Mouse (Mus musculus): ENCODE results near the gene Eya4.

The Eya4 gene

DNA sequence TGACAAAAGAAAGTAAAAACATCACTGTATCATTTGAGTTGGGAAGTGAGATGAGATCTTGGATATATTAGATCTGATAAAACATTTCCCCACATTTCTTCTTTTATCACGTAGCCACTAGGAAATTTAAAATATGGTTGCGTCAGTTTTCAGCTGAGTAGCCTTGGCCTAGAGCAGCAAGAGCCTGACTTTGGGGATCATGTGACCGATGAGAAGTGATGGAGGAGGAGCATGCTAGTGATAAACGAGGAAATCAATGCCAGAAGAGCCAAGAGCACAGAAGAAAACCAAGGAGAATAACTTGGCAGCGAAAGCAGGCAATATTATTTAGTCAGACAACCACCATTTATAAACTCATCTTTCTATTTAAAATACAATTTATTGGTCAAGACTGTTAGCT lies 119.7 kb downstream of the Eya4 start:
- DNase-seq: no peak

DNA sequence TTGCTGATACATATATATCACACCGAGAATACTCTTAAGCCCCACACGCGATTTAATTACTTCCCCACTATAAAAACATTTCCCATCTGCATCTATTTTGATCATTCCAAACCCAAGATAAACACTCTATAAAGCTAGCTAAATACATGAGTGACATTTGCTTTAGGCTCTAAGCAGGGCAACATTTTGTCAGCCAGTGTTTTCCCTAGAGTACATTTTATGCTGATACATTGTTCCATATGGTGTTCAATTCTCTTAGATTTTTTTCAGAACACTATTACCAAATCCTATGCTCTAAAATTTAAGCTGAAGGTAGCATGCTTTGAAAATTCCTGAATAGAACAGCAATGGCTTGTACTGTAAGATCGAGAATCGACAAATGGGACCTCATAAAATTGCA lies 127.2 kb downstream of the Eya4 start:
- DNase-seq: no peak

DNA sequence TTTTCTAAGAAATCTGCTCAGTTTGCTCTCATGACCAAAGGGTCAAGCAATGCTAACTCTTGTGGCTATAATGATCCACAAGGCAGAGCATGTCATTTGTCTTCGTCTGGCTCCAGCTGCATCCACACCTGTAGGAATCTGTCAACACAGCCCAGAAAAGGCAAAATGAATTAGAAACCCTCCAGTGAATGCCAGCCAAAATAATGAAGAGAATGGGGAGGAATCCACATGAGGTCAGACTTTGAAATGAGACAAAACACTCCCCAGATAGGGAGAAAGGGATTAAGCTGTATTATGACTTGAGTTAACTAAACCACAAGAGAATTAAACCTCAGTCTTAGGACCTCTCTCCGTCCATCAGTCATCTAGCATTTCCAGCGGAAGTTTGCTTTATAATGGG lies 130.2 kb downstream of the Eya4 start:
- DNase-seq: no peak

DNA sequence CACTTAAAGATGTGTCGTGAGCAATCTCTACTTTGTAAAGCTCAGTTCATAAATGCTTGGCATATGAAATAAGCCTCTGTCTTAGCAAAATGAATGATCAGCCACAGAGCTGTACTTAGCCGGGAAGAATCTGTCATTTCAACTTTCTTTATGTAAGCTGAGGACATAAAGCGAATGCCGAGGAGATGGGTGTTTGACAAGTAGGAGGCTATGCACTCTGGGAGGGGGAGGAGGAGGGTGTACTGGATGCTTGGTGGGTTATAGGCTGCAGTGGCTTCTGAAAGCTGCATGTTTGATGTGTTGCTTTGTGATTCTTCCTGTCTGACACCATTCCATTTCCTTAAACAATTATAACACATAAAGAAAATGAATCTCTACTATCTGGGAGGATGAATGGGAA lies 133.8 kb downstream of the Eya4 start:
- DNase-seq: no peak

DNA sequence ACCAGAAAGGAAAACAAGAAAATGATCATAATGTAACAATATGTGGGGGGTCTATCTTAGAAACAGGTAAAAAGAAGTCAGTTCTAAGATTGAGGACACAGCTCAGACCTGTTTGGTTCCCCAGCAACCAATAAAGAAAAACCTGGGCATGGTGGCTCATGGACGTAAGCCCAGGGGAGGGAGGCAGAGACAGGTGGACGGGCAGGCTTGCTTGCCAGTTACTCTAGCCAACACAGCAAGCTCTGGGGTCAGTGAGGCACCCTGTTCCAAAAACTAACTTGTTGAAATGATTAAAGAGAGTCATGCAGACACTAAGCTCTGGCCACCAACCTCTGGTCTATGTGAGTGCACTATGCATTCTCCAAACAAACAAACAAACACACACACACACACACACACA lies 139.2 kb downstream of the Eya4 start:
- DNase-seq: no peak

DNA sequence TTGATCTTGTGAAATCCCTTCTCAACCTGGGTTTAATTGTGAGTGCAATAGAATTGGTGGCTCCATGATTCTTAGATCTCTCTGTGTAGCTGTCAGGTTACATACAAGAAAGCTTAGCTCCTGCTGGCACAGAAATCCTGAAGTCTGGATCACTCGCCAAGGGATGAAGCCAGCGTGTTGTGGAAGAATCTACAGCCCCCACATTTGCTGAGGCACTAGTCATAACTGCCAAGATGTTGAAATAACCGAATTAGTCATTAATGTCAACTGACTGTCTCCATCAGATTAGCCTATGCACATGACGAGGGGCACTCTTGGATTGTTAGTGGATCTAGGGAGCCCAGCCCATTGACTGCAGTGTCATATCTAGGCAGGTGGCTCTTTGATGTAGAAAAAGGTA lies 146.7 kb downstream of the Eya4 start:
- no peak for DNase-seq

DNA sequence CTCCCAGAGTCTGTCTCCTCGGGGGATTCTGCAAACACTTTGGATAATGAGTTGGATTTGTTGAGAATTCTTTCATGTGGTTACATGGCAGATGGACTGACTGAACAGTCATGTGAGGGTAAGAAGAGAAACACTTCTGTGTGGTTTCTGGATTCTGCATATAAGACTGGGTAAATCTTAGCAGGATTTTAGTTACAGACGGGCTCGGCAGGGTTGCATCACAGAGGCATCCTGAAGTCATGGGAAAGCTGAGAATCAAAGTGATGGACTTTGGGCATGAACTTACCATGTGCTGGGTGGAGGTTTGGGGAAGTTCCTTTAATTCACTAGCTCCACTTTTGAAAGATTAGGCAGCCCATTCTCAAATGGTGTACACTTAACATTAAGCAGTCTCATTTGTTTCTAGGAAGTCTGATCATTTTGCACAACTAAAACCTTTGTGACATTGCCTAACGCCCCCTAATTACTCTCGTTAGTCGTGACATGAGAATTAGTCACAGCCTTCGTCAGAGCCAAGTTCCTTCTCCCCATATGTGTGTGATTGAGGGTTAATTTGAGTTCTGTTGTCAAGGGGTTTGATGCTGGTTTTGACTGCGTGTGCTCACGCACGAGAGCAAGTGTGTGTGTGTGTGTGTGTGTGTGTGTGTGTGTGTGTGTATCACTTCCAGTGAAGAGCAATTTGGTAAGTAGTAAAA lies 147.3 kb downstream of the Eya4 start:
- no peak for DNase-seq

DNA sequence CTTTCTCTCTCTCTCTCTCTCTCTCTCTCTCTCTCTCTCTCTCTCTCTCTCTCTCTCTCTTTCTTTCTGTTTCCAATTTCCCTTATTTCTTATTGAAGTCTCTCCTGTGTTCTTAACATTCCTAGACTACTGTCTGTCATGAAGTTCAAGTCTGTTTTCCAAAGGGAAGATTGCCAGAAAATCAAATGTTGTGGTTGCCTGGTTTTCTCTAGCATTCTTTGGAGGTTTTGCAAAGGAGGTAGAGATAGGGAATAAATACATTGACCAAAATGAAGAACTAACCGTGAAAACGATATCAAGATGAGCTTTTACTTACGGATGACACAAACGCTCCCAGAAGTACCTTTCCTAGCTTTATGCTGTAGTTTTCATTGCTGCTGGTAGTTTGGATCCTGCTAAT lies 148.0 kb downstream of the Eya4 start:
- no peak for DNase-seq

DNA sequence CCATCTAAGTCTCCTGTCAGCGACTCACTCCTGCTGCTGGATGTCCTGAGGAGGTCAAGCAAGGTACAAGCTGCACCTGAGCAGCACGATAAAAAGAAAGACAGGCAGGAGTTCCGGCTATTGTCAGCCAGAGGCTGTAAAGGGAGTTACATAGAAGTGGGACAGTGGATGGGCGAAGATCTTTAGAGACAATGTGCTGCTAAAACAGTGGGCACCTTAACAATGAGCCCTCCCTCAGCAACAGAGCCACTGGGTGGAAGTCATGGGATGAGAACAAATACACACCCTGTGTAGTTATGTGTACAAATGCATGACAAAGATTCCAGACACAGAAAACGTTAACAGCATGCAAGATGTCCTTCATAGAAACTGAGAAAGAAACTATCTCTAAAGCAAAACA lies 152.3 kb downstream of the Eya4 start:
- DNase-seq: no peak

DNA sequence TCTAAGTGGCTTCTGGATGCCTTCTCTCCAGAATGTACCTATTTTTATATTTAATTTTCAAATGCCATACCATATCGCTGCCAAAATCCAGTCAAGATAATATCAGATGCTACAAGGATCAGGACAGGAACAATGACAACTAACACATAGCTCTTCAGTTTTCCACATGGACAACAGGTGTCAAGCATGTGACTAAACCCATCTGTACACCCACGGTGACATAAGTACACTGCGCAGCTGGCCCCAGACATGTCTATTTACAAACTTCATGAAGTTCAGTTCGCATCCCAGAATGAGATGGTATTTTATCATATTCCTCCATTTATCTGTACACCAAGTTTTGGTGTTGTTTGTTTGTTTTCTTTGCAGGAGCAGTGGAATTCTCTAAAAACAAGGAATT lies 154.2 kb downstream of the Eya4 start:
- DNase-seq: no peak

DNA sequence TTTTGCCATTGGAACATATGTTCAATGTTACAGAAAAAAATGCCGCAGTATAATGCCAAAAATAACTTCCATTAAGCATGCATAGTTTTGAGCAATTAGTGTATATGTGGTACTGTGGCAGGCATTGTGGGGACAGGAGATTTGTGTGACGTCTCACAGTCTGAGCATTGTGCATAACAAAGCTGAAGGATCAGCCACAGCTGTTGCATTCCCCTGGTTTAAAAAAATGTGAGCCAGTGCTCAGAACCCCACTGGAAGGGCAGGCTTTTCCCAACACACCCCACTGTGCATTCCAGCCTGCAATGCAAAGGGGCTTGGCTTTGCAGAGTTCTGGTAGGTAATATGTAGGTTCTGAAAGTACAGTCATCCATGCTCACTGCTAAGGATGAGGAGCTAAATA lies 155.2 kb downstream of the Eya4 start:
- no peak for DNase-seq

DNA sequence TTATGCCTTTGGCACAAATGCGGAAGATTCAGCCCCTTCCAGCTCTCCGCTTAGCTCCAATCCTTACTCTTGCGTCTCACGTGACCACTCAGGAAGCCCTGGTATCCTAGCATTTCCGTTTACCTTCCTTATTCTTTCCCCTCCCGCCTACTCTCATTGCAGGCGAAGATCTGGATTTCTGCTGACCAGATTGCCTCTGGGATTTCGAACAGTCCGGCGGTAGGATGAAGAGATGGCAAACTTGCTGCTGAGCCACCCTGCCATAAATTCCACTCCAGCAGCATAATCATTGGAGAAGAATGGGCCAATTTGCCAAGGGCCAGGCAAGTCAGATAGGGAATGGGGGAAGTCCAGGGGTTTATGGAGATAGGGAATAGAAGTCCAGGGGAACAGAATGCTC lies 160.8 kb downstream of the Eya4 start:
- no peak for DNase-seq

DNA sequence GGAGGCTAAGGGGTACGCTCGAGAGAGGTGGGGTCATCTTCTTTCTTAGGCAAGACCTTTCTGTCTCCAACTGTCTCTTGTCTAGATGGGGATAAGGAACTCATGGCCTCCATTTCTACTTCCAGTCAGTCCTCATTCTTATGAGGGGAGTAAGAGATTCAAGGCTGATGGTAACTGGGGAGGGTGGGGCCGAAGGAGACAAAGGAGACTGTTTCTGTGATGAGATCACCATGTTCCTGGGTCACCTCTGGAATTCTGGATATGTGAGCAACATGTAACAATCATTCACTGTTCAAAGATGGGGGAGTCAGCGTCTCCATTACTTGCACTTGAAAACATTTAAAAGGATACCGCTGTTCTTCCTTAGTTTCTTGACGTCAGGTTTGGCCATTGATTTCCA lies 165.2 kb downstream of the Eya4 start:
- DNase-seq: no peak

DNA sequence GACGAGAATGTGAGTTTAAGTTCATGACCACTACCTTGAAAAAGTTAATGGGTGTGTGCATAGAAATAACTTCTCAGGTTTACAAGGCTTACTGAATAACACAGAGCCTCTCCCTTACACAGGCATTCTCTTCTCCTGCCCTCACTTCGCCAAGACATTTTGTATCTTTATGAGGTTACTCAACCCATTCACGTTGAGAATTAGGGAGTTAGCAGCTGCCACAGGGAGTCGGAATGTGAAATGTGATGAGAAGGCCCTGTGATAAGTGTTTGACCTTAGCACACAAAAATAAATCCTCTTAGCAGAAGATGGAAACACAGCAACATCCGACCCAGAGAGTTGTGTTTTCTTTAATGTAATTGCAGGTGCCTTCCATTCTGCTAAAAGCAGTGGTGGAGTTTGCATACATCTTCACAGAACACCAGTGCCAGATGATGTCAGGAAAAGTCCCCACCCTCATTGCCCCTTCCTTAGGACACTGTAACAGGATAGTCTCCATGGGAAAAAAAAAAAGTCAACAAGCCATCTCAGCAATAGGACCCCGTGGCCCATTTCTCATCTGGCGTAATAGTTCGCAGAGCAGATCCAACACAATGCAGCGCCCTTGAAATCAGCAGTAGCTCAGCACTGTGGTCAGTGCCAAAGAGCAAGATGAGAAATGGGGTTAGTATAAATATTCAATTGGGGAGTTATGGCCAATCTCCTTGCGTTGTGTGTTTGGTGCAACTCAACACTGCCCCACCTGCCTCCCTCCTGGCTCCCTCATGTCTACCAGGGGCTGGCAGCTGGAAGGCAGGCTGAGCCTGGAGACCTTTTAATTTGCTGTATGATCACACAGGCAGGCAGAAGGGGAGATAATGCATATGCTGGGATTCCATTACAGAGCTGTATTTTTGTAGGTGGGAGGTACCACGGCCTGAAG lies 168.8 kb downstream of the Eya4 start:
- DNase-seq: no peak

DNA sequence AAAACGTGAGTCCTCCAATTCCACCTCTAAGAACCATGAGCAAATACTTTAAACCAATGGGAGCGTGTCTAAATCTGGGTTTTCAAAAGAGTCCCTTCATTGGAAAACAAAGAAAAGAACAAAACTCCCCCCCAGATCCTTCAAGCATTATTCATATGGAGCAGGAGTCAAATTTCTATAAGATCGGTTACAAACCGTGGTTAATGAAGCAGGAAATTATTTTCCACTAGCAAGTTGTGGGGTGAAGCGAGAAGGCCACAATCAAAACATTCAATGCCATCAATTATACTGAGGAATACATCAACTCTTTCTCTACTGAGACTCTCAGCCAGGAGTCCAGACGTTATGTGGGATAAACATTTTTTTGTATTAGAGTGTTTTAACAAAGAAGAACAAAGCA lies 171.3 kb downstream of the Eya4 start:
- DNase-seq: no peak

DNA sequence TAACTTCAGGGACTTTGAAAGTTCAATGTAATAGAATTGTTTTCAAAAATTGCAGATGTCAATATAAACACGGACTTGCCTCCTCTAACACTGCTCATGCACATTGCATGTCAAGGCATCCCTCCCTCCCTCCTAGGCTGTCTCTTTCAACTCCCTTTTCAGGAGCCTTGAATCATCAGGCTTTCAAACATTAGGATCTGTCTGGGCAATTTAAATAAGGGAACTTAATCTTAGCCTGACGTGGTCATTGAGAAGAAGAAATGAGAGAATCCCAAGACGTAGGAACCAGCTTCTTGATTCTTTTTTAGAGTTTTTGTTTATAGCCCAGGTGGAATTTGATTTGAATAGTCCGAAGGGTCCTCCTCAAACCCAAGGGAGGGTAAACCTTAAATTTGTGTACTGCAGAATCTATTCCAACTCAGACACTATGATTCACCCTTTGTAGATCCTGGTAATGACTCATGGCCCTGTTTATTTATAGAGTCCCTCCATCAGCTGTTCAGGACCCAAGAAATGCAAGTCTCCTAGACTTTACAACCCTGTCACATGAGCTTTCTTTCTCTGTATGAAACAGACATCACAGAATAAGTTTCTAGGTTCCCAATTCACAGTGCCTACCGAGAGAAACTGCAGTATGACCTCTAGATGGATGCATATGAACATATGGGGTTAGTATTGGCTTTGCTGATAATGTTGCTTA lies 173.1 kb downstream of the Eya4 start:
- DNase-seq: no peak

DNA sequence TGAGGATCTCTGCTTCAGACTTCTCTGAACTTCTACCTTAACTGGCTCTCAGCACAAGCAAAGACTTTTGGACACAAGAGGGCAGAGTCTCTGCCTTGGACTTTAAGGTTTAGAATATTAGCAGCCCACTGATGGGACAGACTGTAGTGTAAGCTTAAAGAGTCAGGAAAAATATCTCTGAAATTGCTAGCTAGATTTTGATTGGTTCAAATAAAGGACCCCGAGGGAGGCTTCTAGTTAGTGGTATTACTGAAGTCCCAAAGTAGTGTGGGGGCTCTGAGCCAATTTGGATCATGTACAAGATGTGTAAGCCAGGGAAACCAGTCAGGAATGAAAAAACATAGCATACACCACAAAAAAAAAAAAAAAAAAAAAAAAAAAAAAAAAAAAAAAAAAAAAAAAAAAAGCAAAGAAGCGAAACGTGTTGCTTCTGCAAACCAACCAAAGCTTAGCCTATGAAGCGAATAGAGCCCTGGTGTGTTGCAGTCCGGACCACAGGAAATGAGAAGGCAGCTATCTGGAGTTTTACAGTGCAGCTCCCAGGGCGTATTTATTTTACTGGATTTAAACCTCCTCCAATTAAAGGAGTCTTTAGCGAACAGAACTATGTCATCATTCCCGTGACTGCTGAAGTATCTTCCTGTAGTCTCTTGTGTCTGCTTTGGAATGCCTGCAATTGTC lies 173.8 kb downstream of the Eya4 start:
- no peak for DNase-seq

DNA sequence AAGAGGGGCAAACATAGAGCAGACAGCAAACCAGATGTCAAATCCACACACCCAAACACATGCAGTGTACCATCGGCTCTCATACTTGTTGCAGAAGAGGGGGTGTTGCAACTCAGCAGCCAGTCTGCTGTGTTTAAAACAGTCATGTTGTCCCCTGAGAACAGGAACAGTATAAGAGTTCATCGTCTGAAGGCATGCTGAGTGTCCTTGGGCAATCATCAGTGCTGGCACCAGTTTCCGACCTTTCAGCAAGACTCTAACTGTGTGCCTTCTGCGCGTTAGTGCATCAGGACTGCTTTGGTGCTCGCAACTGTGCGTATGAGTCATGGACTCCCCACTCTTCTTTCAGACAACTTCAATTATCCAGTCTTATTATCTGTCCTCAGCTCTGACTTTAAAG lies 179.0 kb downstream of the Eya4 start:
- no peak for DNase-seq

DNA sequence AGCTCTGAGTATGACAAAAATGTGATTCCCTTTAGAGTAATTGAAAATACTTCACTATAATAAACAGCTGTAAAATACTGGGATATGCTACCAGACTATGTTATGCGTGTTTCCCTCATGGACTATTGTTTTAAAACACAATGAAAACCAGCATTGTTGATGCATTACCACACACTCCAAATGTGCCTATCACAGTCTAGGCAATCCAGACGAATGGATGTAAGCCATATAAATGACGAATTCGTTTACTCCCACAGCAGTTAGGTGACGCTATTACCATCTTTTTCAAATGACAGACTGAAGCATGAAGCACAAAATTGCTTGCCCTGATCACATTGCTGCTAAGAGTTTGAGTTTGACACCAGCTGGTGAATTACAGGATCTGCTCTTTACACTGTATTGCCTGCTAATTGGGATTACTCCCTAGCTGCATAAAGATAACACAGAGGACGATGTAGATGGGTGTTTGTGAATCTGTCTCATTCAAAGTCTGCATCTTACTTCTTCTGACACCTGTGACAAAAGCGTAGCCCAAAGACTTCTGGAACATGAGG lies 185.4 kb downstream of the Eya4 start:
- DNase-seq: no peak

DNA sequence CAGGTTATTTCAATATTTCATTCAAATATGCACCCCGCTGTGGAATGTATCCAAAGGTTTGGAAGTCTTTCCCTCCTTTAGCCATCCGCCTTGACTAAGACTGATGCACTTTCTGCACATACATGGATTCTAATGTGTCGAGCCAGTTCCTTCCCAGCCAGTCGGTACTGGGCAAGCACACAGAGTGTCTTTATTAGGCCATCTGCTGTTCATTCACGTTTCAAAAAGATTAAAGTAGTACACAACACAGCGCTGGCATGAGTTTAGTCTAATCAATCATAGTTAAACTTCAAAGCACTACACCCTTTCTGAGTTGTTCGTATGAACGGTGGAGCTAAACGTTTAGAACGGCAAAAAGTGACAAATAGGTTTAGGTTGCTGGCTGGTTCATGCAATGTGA lies 190.7 kb downstream of the Eya4 start:
- DNase-seq: no peak

DNA sequence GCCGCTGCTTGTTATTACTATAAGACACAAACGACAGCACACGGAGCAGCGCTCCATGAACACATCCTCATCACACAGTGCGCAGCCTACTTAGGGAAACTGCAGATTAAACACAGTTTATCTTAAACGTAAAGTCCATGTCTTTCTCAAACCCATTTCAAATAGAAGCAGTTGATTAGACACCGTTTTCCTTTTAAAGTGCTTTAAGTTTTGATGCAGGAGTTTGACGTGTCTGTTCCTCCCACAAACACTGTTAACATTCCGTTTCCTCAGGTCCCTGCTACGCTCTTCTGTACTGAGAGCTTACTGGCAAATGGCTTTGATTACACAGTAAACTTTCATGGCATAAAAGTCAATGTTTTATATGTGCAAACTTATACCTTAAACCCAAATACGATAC lies 191.4 kb downstream of the Eya4 start:
- DNase-seq: no peak

DNA sequence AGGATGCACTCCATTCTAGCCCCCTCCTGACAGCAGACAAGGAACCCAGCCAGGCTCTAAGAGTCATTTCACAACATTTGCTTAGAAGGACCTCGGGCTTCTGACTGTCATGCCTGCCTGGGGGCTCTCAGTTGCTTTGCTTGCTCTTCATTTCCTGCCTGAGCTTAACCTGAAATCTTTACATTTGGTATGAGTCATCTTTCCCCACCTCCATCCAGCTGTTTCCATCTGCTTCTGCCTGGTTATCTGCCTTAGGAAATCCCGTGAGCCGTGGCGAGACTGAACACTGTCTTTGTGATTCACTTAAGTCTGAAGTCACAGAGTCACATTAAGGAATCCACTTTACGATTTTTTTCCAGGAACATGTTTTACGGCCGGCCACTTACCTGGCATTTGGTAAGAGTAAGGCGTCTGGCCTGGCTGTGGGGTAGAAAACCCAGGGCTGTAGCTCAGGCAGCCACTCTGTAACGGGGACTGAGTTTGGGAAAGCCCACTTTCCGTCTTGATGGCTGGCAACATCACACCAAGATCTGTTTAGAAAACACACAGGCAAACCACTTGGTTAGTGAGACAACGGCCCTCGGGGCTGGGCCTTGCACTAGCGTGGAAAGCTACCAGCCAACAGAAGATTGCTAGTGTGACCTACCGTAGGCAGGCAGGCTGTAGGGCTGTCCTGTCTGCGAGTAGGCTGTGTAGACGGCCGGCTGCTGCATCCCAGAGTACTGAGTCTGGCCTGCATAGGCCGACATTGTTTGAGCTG lies 193.5 kb downstream of the Eya4 start:
- no peak for DNase-seq
